Comparison of ENCODE assay signal across 9 mouse cellular contexts in the genomic region with DNA sequence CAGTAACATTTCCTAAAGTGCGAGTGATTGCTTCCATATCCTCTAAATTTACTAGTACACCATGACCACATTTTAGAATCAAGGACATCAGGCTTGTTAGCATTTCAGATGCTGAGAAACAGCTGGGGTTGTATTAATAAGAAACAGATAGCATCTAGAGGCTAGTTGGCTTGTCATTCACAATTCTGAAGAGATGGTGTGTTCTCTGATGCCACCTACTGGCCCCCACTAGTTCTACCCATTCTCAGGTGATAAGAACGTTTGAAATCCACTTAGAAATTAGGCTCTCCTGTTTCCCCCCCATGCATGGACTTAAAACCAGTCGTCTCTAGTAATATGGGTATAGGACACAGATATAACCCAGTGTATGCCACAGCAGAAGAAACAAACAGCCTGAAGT.
DNase-seq lines count a peak whose midpoint lies in the region; ATAC-seq and TF ChIP-seq lines count a peak whose summit lies in the region.
"Had no signal": no experiment of that assay in that cellular context is flagged by ENCODE, and none has a peak within 500 bp of the region (broad histone marks: within the 10 kb centered on the region; RNA-seq: fewer than 3 reads in every experiment).

No protein-coding gene starts in this region.

- H3K36me3 ChIP-seq in kidney, embryonic 14.5 days (ENCODE audit: control insufficient read depth, insufficient read depth, low read length) = no peaks in the 10 kb centered on the region
- H3K36me3 ChIP-seq in embryonic facial prominence, embryonic 14.5 days (ENCODE audit: control insufficient read depth, insufficient read depth, low read length) = no peaks in the 10 kb centered on the region
- H3K36me3 ChIP-seq: heart, embryonic 13.5 days; limb, embryonic 13.5 days had no signal

- no peak overlapping the region for H3K27ac ChIP-seq in kidney, embryonic 14.5 days (ENCODE audit: low read depth, low read length)
- no peak overlapping the region for H3K27ac ChIP-seq in embryonic facial prominence, embryonic 14.5 days (replicated peaks; ENCODE audit: low read depth, low read length)
- H3K27ac ChIP-seq: heart, embryonic 13.5 days; limb, embryonic 13.5 days had no signal

- in situ Hi-C loops in Patski (cut with MboI; ENCODE audit: low pct_unique_long_range_greater_than_20kb) = no loop called here

- 53% methylated on average over 3 of the region's 3 CpGs for WGBS in kidney, embryonic 14.5 days
- 39% methylated on average over 3 of the region's 3 CpGs for WGBS in embryonic facial prominence, embryonic 14.5 days

- ATAC-seq in kidney, embryonic 14.5 days (ENCODE audit: low FRiP score, low TSS enrichment) = no peak
- no peak for ATAC-seq in Patski
- no peak for ATAC-seq in embryonic facial prominence, embryonic 14.5 days (ENCODE audit: low read depth)

- no peak overlapping the region for H3K4me2 ChIP-seq in kidney, embryonic 14.5 days (replicated peaks; ENCODE audit: low read depth, low read length)
- no peak overlapping the region for H3K4me2 ChIP-seq in embryonic facial prominence, embryonic 14.5 days (ENCODE audit: low read depth, low read length)
- H3K4me2 ChIP-seq: heart, embryonic 13.5 days; limb, embryonic 13.5 days had no signal

- H3K27me3 ChIP-seq in kidney, embryonic 14.5 days (ENCODE audit: control insufficient read depth, insufficient read depth, low read length) = no peaks in the 10 kb centered on the region; the same call in 1 of the 2 replicates
- peaks cover 7% of the 10 kb centered on the region for H3K27me3 ChIP-seq in Patski
- peaks cover 16% of the 10 kb centered on the region for H3K27me3 ChIP-seq in embryonic facial prominence, embryonic 14.5 days (replicated peaks; ENCODE audit: control insufficient read depth, insufficient read depth, low read length)

- no peaks in the 10 kb centered on the region for H3K9me3 ChIP-seq in kidney, embryonic 14.5 days (ENCODE audit: control insufficient read depth, low read length)
- no peaks in the 10 kb centered on the region for H3K9me3 ChIP-seq in embryonic facial prominence, embryonic 14.5 days (ENCODE audit: control insufficient read depth, low read length)
- H3K9me3 ChIP-seq: heart, embryonic 13.5 days; limb, embryonic 13.5 days had no signal

- CTCF ChIA-PET in Patski (lab: Charles Lee) = no interaction called here

- no peaks in the 10 kb centered on the region for H3K4me1 ChIP-seq in kidney, embryonic 14.5 days (ENCODE audit: control insufficient read depth, insufficient read depth, low read length)
- H3K4me1 ChIP-seq in embryonic facial prominence, embryonic 14.5 days (ENCODE audit: control insufficient read depth, insufficient read depth, low read length) = no peaks in the 10 kb centered on the region
- H3K4me1 ChIP-seq: limb, embryonic 13.5 days had no signal

- no peak overlapping the region for H3K9ac ChIP-seq in kidney, embryonic 14.5 days (ENCODE audit: low read depth, low read length)
- no peak overlapping the region for H3K9ac ChIP-seq in embryonic facial prominence, embryonic 14.5 days (ENCODE audit: low read depth, low read length)
- H3K9ac ChIP-seq: heart, embryonic 13.5 days; limb, embryonic 13.5 days had no signal

- POLR2A ChIA-PET in Patski (lab: Charles Lee) = no interaction called here

- TF ChIP-seq CTCF in Patski (IDR thresholded peaks at IDR 0.05) = peak; percentile 61

- H3K4me3 ChIP-seq in kidney, embryonic 14.5 days (ENCODE audit: low read length) = no peak overlapping the region
- no peak overlapping the region for H3K4me3 ChIP-seq in embryonic facial prominence, embryonic 14.5 days (ENCODE audit: low read depth, low read length)
- H3K4me3 ChIP-seq: heart, embryonic 13.5 days; limb, embryonic 13.5 days had no signal

- peak; percentile 18 for DNase-seq in kidney, adult 18-20 months
- DNase-seq in Patski (ENCODE audit: low read depth, low spot score) = no peak
- DNase-seq in embryonic facial prominence, embryonic 14.5 days (ENCODE audit: low spot score) = peak; percentile 50
- DNase-seq in lung, postnatal 36 days = peak; percentile 39
- no peak for DNase-seq in gastrocnemius, adult 18-20 months (ENCODE audit: low spot score)
- DNase-seq in ovary, postnatal 36 days (ENCODE audit: low spot score) = no peak

Comparison
In these comparisons a context has a peak if more than half of its experiments do, and no peak if none do; other contexts are left out.
1. DNase-seq: peak in kidney, adult 18-20 months (single experiment), embryonic facial prominence, embryonic 14.5 days (single experiment) and lung, postnatal 36 days (single experiment); none in Patski (single experiment), gastrocnemius, adult 18-20 months (single experiment) and ovary, postnatal 36 days (single experiment).